Mouse (Mus musculus): ENCODE data around the gene Clcf1. TPM values are rescaled to one million over a fixed set of nuclear protein-coding genes. Genes with fewer than 3 reads are reported as not detected.

Gene Clcf1
- total and polyA plus RNA-seq, 3 experiments, result 0.42 to 2.3 TPM; not detected in 1

DNA sequence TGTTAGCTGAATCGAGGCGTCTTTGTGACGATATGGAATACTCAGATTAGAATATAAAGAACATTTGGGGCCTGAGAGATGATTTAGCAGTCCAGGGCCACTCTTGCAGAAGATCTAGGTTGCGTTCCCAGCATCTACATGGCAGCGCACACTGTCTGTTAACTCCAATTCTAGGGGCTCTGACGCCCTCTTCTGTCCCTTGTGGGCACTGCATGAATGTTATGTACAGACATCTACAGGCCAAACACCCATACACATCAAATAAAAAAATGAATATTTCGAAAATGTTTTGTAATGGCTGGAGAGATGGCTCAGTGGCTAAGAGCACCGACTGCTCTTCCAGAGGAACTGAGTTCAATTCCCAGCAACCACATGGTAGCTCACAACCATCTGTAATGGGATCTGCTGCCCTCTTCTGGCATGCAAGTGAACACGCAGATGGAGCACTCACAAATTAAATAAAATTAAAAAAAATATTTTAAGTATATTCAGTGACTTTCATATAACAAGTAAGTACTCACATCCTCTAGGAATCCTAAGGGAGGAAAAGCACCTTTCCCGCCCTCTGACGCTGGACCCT is 41.6 kb downstream of the Clcf1 start:
- DNase-seq (ENCODE audit: low read depth, low spot score), result peak; percentile 67
- H3K27ac ChIP-seq (ENCODE audit: control insufficient read depth, low read depth, low read length), result no peak overlapping the region
- no peak overlapping the region for H3K9ac ChIP-seq (ENCODE audit: control insufficient read depth, low read depth, low read length, poor library complexity, severe bottlenecking)
- peak; percentile 24; the same call in 1 of the 2 replicates for TF ChIP-seq MXI1 (IDR thresholded peaks at IDR 0.05; ENCODE audit: low read depth, low read length)
- peak; percentile 86 for TF ChIP-seq MYC (IDR thresholded peaks at IDR 0.05; ENCODE audit: low read depth, low read length)
- peak; percentile 40; the same call in 1 of the 2 replicates for TF ChIP-seq RAD21 (IDR thresholded peaks at IDR 0.05; ENCODE audit: low read depth, low read length)
- TF ChIP-seq CTCF (IDR thresholded peaks at IDR 0.05 in 2 of 3, conservative IDR thresholded peaks at IDR 0.05 in 1 of 3; ENCODE audit: control insufficient read depth in 1 of 3, insufficient read depth in 1 of 3, low read depth in 2 of 3, low read length in 3 of 3, poor library complexity in 1 of 3, severe bottlenecking in 1 of 3), result peak; percentile 54 to 61 (median 55)
- peak; percentile 51; the same call in 1 of the 2 replicates for TF ChIP-seq ZNF384 (IDR thresholded peaks at IDR 0.05; ENCODE audit: low read depth, low read length)
- TF ChIP-seq SIN3A (IDR thresholded peaks at IDR 0.05; ENCODE audit: low read length), result peak; percentile 27; the same call in 1 of the 2 replicates
- TF ChIP-seq MYB (IDR thresholded peaks at IDR 0.05; ENCODE audit: low read depth, low read length), result no peak
- TF ChIP-seq HCFC1 (IDR thresholded peaks at IDR 0.05; ENCODE audit: low read depth, low read length), result 0 out of 2 replicates have a peak, but pooled peaks have one; percentile 22
- no peak for TF ChIP-seq ZMIZ1 (IDR thresholded peaks at IDR 0.05; ENCODE audit: low read depth, low read length)
- TF ChIP-seq TCF12 (IDR thresholded peaks at IDR 0.05; ENCODE audit: low read depth, low read length), result no peak
- TF ChIP-seq ZC3H11A (IDR thresholded peaks at IDR 0.05; ENCODE audit: low read depth, low read length), result peak; percentile 43; the same call in 1 of the 2 replicates
- peak; percentile 56 for TF ChIP-seq SMC3 (IDR thresholded peaks at IDR 0.05; ENCODE audit: low read depth, low read length)
- no peak for TF ChIP-seq USF2 (IDR thresholded peaks at IDR 0.05; ENCODE audit: borderline replicate concordance in 1 of 2, insufficient read depth in 1 of 2, low read depth in 1 of 2, low read length in 2 of 2)
- peaks cover 3% of the 10 kb centered on the region; the same call in 1 of the 2 replicates for H3K79me2 ChIP-seq (ENCODE audit: control insufficient read depth, insufficient read depth, low read length, poor library complexity)
- H3K36me3 ChIP-seq (ENCODE audit: control insufficient read depth in 1 of 2, insufficient read depth in 2 of 2, low read length in 2 of 2), result peaks cover 0 to 3% of the 10 kb centered on the region in 2 experiments; a peak in 1 of 4 replicates
- H3K4me3 ChIP-seq (ENCODE audit: control insufficient read depth in 1 of 2, insufficient read depth in 1 of 2, low read depth in 2 of 2, low read length in 2 of 2), result no peak overlapping the region
- H3K4me1 ChIP-seq (ENCODE audit: control insufficient read depth in 1 of 2, insufficient read depth in 2 of 2, low read length in 2 of 2), result peaks cover 2 to 4% of the 10 kb centered on the region in 2 experiments; a peak in 3 of 4 replicates
- H3K9me3 ChIP-seq (replicated peaks; ENCODE audit: insufficient read depth, low read length), result no peaks in the 10 kb centered on the region
- no peaks in the 10 kb centered on the region for H3K27me3 ChIP-seq (ENCODE audit: control insufficient read depth in 1 of 2, insufficient read depth in 2 of 2, low read length in 2 of 2)

DNA sequence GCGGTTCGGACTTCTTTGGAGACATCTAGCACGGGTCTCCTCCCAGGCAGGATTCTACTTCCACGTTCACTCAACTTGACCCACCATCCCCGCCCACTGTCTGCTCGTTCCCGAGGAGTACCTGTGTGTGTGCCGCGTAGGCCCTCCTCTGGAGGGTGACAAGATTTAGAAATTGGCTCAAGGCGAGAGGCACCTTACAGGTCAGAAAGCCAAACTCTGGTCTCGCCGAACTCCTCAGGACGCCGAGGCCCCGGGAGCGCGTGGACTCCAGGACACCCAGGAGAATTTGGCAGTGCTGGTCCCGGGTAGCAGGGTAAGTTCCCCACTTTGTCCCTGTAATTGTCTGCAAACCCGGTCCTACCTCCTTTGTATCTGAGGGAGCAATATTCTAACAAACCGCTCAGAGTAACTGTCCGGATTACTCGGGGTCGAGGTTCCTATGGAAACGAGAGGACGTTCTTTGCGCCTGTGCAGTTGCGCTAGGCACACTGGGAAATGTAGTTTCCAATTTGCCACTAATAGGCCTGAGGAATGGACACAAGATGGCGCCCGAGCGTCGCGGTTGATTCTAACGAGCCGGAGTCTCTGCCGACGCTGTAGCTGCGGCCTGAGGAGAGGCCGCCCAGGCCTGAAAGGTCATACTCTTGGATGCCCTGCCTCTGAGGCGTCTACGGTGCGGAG is 43.3 kb downstream of the Clcf1 start:
- H3K36me3 ChIP-seq (ENCODE audit: control insufficient read depth in 1 of 2, insufficient read depth in 2 of 2, low read length in 2 of 2), result peaks cover 0 to 3% of the 10 kb centered on the region in 2 experiments; a peak in 1 of 4 replicates
- H3K27me3 ChIP-seq (ENCODE audit: control insufficient read depth in 1 of 2, insufficient read depth in 2 of 2, low read length in 2 of 2), result no peaks in the 10 kb centered on the region
- peak overlapping the region; percentile 22; the same call in 1 of the 2 replicates for H3K27ac ChIP-seq (ENCODE audit: control insufficient read depth, low read depth, low read length)
- DNase-seq (ENCODE audit: low read depth, low spot score), result peak; percentile 96
- H3K4me3 ChIP-seq (ENCODE audit: control insufficient read depth in 1 of 2, insufficient read depth in 1 of 2, low read depth in 2 of 2, low read length in 2 of 2), result peak overlapping the region; percentile 71 to 80
- H3K9me3 ChIP-seq (replicated peaks; ENCODE audit: insufficient read depth, low read length), result no peaks in the 10 kb centered on the region
- peaks cover 3% of the 10 kb centered on the region; the same call in 1 of the 2 replicates for H3K79me2 ChIP-seq (ENCODE audit: control insufficient read depth, insufficient read depth, low read length, poor library complexity)
- peak overlapping the region; percentile 83 for H3K9ac ChIP-seq (ENCODE audit: control insufficient read depth, low read depth, low read length, poor library complexity, severe bottlenecking)
- peaks cover 2 to 4% of the 10 kb centered on the region in 2 experiments; a peak in 3 of 4 replicates for H3K4me1 ChIP-seq (ENCODE audit: control insufficient read depth in 1 of 2, insufficient read depth in 2 of 2, low read length in 2 of 2)
- TF ChIP-seq ZMIZ1 (IDR thresholded peaks at IDR 0.05; ENCODE audit: low read depth, low read length), result no peak
- peak; percentile 87 for TF ChIP-seq MXI1 (IDR thresholded peaks at IDR 0.05; ENCODE audit: low read depth, low read length)
- 0 out of 2 replicates have a peak, but pooled peaks have one; percentile 49 for TF ChIP-seq MAZ (IDR thresholded peaks at IDR 0.05; ENCODE audit: low read depth, low read length)
- TF ChIP-seq MYC (IDR thresholded peaks at IDR 0.05; ENCODE audit: low read depth, low read length), result no peak
- peak; percentile 100 for TF ChIP-seq HCFC1 (IDR thresholded peaks at IDR 0.05; ENCODE audit: low read depth, low read length)
- peak; percentile 92 for TF ChIP-seq NRF1 (IDR thresholded peaks at IDR 0.05; ENCODE audit: insufficient read depth, low read depth, low read length, poor library complexity, severe bottlenecking)
- TF ChIP-seq TAL1 (IDR thresholded peaks at IDR 0.05; ENCODE audit: low read length), result no peak
- TF ChIP-seq MAFK (IDR thresholded peaks at IDR 0.05; ENCODE audit: borderline replicate concordance, low read depth, low read length), result no peak
- peak; percentile 99 for TF ChIP-seq SMC3 (IDR thresholded peaks at IDR 0.05; ENCODE audit: low read depth, low read length)
- TF ChIP-seq UBTF (IDR thresholded peaks at IDR 0.05; ENCODE audit: borderline replicate concordance, insufficient read depth, low read depth, low read length), result no peak
- TF ChIP-seq TCF12 (IDR thresholded peaks at IDR 0.05; ENCODE audit: low read depth, low read length), result peak; percentile 58
- no peak for TF ChIP-seq CHD1 (IDR thresholded peaks at IDR 0.05; ENCODE audit: low read depth, low read length)
- no peak for TF ChIP-seq GABPA (IDR thresholded peaks at IDR 0.05; ENCODE audit: low read depth, low read length)
- TF ChIP-seq SIN3A (IDR thresholded peaks at IDR 0.05; ENCODE audit: low read length), result peak; percentile 96
- peak; percentile 55; the same call in 1 of the 2 replicates for TF ChIP-seq BHLHE40 (IDR thresholded peaks at IDR 0.05; ENCODE audit: borderline replicate concordance, low read depth, low read length)
- TF ChIP-seq POLR2A (IDR thresholded peaks at IDR 0.05; ENCODE audit: control insufficient read depth in 1 of 2, insufficient read depth in 1 of 2, low read depth in 1 of 2, low read length in 2 of 2, poor library complexity in 1 of 2), result peak; percentile 36 to 47; a peak in 1 of 4 replicates
- TF ChIP-seq KAT2A (conservative IDR thresholded peaks at IDR 0.05; ENCODE audit: low read depth, low read length), result peak; percentile 94
- TF ChIP-seq USF1 (IDR thresholded peaks at IDR 0.05; ENCODE audit: low read depth, low read length), result 0 out of 2 replicates have a peak, but pooled peaks have one; percentile 5
- TF ChIP-seq EP300 (IDR thresholded peaks at IDR 0.05; ENCODE audit: low read depth in 1 of 2, low read length in 2 of 2), result no peak
- TF ChIP-seq RCOR1 (IDR thresholded peaks at IDR 0.05; ENCODE audit: low read depth, low read length), result 0 out of 2 replicates have a peak, but pooled peaks have one; percentile 21

All from MEL (cell line).